Mouse (Mus musculus) liver, adult (tissue): ENCODE data around the gene Dapk2.

ENCODE experiments used
- GATA4 ChIP-seq: IDR thresholded peaks from 2 replicates; pipeline ENCODE4 v1.6.1; 2014; ENCODE audit warnings: mild to moderate bottlenecking, low read length; ENCODE audit not compliant: insufficient replicate concordance

Gene Dapk2

DNA sequence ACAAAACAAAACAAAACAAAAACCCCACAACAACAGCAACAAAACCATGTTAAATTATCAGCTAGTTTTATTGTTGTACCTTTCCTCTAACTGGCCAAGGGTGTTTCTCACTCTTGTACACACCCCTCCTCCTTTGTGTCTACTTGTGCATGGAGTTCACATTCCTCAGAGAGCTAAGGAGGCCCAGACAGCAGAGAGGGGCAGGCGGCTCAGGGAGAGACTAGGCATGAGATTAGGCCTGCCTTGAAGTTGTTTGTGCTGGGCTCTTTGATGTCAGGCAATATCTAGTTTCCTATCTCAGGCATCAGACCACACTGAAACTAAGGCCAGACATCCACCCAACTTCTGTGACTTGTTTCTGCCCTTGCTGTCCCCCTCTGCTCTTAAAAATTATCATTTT, 10.2 kb downstream of the Dapk2 start:
- TF ChIP-seq GATA4: no peak

GRCm38 (mm10) chr9:66170506-66170905, 12.5 kb downstream of the Dapk2 start:
- TF ChIP-seq GATA4: no peak

DNA sequence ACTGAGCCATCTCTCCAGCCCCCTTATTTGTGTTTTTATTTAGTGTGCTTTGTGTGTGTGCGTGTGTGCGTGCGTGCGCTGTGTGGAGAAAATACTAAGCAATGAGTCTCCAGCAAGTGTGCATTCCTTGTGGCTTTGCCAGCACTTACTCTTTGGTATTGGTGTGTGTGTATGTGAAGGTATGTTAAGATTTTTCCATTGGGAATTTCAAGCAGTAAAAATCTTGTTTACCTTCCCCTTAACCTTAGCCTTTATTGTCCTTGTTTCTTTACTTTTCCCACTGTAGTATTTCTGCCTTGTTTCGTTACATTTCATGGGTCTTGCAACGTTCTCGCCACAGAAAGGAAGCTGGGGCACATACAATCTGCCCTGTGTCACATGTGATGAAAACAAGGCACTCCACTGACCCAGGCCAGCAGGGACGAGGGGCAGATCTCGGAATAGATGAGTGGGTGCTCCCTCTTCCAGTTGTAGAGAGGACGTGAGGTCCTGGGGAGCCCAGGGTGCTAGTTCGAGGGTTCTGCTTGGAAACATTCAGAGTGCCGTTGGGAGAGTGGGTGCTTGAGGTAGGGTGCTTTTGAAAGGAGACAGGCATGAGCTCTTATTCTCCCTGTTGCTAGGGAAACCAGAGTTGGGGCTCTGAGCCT, 13.4 kb downstream of the Dapk2 start:
- TF ChIP-seq GATA4: no peak

DNA sequence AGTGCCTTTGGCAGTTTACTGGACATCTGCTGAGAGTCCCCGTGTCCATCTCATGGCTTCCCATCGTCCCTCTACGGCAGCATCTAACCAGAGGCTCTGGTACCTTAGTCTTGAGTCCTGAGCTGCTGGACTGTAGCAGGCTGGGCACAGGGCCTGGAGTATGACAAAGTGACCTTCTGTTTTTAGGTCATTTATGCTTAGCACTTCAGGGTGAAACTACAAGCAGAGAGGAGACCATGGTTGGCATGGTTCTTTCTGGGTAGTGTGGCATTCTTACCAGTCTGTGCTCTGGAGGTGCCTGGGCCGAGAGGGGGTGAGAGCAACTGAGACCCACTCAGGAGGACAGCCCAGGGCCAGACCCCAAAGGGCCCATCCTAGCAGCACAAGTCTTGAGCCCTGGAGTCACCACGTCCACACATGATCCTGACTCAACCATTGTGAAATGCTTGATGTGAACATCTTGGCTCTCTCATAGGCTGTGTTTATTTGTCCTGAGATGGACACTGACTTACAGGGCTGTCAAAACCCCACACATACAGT, 15.4 kb downstream of the Dapk2 start:
- TF ChIP-seq GATA4: no peak

- no peak for TF ChIP-seq GATA4
Measured at GRCm38 (mm10) chr9:66174985-66175384, 17.0 kb downstream of the Dapk2 start.

DNA sequence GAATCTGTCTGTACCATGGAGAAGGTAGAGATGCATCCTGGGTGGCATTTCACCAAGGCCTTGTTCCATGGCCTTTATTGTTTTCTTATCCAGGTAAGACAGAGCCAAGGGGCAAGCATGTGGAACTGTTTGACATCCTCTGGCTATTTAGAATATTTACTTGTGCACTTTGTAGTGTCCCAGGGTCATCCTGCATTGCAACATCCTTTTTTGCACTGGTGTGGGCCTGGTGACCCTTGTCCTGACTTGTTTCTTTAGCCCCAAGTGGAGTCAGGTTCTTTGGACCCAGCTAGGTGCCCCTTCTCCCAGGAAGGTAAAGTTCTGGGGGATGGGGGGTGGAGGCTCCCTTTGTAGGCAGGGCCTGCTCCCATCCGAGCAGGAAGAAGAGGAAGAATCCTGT, 20.0 kb downstream of the Dapk2 start:
- TF ChIP-seq GATA4: no peak

DNA sequence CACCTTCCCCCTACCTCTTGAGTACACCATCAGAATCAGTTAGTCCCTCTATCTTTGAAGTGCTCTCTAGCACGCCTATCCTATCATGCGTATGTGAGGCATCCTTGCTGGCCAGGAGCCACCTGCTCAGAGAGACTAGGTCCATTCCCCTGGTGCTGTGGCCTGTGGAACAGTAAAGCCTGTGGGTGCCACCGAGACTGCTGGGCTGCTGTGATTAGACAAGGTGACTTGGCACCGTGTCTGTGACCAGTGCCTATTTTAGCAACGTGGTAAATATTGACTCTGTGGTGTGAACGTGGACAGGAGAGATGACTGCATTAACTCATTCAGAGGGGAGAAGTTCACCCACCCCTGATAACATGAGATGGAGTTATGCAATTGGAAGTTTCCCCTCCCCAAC, 21.8 kb downstream of the Dapk2 start:
- TF ChIP-seq GATA4: 0 out of 2 replicates have a peak, but pooled peaks have one; percentile 34

- TF ChIP-seq GATA4: no peak
Measured at GRCm38 (mm10) chr9:66181126-66181825, 23.3 kb downstream of the Dapk2 start.

- TF ChIP-seq GATA4: peak; percentile 94
Measured at GRCm38 (mm10) chr9:66181826-66182678, 24.0 kb downstream of the Dapk2 start.

GRCm38 (mm10) chr9:66182679-66182993, 24.6 kb downstream of the Dapk2 start:
- no peak for TF ChIP-seq GATA4

DNA sequence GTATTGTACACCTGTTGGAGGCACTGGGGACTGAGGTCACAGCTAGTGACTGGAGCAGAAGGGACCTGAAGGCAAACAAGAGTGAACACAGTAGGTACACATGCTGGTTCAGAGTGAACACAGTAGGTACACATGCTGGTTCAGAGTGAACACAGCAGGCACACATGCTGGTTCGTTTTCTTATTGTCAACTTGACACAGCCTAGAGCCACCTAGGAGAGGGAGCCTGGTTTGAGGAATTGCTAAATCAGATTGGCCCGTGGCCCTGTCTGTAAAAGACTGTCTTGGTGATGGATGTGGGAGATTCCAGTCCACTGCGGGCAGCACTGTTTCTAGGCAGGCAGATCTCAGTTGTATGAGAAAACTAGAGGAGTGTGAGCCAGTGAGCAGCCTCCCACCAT, 25.0 kb downstream of the Dapk2 start:
- no peak for TF ChIP-seq GATA4

DNA sequence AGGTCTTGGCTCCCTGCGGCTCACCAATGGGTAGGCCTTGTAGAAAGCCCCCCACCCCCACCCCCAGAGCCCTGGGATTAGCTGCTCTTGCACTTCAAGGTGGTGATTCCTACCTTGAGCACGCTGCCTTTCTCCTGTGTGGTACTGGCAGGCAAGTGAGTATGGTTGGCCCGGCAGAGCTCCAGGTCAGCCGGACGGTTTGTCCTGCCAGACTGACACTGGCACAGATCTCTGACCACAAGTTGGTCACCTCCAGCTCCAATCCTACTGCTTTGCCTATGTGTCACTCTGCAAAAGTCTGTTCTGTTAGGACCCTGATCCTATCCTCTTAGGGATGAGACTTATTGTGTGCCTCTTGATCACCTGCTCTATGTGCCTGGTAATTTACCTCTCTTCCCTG, 26.5 kb downstream of the Dapk2 start:
- TF ChIP-seq GATA4: no peak

DNA sequence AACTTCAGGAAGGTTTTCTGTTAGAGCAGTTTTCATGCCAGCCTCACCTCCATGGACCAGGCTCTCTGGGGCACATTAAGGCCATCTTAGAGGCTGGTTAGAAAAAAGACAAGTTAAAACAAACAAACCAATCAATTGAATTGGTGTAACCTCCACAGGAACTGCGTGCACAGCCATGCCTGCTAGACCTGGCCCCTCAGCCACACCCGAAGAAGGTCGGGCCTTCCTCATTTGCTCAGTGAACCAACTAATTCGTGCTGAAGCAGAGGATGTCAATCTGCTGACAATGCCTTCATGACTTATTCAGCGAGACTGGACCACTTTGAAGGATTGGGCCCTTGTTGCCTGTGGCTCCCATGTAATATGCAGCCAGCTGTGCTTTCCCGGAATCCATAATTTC, 28.4 kb downstream of the Dapk2 start:
- no peak for TF ChIP-seq GATA4

DNA sequence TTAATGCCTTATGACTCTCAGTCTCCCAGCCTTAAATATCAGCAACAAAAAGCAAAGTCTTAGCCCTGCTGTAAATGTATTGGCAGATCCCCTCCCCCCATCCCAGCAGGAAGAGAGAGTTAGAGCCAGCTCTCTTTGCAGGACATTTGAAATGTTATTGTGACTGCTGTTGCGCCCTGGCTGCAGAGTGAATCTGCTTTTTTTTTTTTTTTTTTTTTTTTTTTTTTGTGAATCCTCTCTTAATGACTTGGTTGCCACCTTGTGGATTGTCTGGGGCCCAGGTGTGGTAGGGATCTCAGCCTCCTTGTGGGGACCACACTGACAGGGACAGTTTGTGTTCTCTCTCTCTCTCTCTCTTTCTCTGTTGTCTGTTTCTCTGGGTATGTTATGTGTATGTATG, 31.0 kb downstream of the Dapk2 start:
- no peak for TF ChIP-seq GATA4

- no peak for TF ChIP-seq GATA4
Measured at GRCm38 (mm10) chr9:66194003-66194402, 36.0 kb downstream of the Dapk2 start.

- no peak for TF ChIP-seq GATA4
Measured at GRCm38 (mm10) chr9:66196561-66196960, 38.5 kb downstream of the Dapk2 start.
